Mouse (Mus musculus) spleen, embryonic (tissue): ENCODE results near the gene Tescl.

ENCODE experiments used
- CTCF ChIA-PET: fragments of 350-600 bp; sonication (Branson Sonifier 250); formaldehyde crosslinking; loops from one replicate; lab custom pipeline; 2022; lab: Charles Lee

Gene Tescl

DNA sequence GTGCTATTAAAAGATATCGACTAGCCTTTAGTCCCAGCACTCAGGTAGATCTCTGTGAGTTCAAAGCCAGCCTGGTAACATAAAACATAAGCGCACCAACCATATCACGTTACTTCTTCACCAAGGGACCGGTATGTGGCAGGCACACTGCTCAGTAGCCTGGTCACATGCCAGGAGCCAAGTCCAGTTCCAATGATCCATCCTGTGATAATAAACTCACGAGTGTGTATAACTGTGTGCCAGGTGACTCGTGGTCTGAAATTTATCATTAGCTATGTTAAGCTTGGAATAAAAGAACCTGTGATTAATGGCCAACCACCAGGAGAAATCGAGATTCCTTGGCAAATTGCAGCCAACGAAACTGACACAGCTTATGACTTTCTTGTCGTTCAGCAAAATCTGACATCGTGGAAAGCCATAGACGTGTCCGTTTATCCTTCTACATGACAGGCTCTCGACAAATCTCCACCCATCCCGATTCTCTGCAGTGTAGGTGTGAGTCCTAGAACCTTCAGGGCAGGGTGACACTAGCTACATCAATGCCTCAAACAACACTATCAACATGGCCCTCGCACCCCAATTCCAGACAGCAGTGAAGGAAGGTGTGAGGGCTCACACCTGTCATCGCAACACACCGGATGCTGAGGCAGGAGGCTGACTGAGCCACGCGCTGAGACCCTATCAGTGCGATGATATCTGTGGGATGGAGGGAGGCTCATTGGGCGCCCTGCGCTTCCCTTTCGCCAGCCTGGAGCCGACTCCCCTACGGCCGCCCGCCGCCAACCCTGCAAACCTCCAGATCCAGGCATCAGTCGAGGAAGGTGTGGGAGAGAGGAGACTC lies 17.8 kb downstream of the Tescl start:
- CTCF ChIA-PET = interaction anchor here (1.0 kb wide), 1 partner anchor 48 kb away, joined by 4 read pairs; no protein-coding TSS in a partner anchor

DNA sequence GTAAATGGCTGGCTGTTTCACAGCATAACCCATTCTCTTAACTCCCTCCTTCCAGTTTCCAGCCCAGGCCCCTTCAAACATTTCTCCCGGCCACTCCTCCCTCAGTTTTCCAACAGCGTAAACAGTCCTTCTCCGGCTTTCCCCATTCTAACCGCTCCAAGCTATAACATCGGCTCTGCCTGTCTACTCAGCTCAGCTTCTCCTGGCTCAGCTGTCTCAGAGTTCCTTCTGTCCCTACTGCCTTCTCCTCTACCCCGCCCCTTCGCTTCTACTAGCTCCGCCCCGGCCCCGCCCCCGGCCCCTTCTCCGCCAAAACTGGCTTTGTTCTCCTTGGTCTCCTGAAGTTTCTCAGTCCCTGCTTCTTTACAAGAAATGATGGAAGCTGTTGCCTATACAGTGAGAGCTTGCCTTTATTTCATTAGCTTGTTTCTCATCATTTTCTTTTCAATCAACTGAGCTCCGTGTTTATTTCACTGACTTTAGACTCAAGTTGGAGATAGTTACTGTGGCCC lies 32.9 kb downstream of the Tescl start, which contains the start of gene Zfp61:
Gene Zfp61 (minus strand): TSS at position 462 of the 512 bp plus-strand sequence.
- CTCF ChIA-PET = no interaction called here

DNA sequence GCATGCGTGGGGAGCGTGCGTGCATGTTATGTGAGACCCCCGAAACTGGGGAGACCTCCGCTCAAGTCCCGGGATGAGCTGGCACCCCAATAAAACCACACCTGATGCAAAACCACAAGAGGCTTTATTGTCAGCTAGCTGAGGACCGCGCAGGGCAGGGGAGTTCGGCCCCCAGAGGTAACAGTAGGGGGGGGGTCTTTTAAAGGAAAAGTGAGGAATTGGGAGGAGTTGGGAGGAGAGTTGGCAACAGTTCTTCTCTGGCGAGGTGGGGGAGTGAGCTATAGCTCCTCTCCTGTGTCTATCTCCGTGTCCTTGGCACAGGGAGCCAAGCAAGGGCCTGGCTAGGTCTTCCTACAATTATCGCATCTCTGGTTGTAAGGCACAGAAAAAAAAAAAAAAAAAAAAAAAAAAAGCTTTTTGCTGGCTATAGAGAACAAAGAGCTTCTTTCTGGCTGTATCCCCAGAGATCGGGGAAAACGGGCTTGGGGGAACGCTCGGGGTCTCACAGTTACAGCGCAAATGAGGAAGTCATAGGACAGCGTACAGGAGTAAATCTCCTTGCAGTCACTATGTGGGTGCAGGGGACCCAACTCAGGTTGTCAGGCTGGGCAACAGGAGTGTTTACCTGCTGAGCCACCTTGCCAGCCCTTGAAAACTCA lies 33.8 kb downstream of the Tescl start:
- CTCF ChIA-PET = interaction anchor here (0.5 to 0.6 kb wide), 2 partner anchors 20 to 70 kb away, joined by 5 to 14 read pairs; partner anchors contain the start of gene Kcnn4

DNA sequence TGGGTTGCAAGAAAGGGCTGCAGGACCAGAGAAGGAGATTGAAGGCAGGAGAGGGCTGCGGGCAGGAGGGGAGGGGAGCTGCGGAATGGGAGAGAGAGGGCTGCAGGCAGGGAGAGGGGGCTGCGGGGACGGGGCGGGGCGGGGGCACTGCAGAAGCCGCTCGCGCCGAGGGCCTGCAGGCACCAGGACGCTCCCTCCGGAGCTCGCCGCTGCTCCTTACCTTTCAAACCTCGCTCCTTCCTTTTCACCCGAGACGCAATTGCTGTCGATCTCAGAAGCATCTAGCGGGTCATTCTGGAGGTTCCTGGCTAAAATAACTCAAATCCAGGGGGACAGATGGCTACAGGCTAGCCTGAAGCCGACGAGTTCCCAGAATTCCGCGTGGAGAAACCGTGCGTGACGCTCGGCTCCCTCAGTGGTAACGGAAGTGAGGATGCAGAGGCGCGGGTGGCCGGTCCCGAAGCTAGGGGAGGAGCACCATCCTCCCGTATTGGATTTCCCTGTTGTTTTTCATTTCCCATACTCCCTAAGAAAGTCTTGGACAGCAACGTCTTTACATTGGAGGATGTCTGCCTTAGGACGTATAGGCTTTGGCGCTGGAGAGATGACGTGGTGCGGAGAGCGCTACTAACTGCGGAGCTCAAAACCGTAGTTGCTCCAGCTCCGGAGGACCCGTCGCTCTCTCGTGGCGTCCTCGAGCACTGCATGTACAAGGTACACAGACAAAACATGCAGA lies 34.6 kb downstream of the Tescl start:
- CTCF ChIA-PET = no interaction called here

DNA sequence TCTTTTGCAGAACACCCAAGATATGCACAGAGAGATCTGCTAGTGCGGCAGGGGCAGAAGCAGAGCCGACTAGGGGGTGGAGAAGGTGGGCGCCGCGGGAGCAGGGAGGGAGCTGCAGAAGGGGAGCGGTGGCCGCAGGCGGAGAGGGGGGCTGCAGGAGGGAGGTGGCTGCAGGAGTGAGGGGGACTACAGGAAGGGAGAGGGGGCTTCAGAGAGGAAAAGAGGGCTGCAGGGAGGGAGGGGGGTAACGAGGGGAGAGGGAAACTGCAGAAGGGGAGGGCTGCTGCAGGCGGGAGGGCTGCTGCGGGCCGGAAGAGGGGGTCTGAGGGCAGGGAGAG lies 35.1 kb downstream of the Tescl start:
- CTCF ChIA-PET = no interaction called here

DNA sequence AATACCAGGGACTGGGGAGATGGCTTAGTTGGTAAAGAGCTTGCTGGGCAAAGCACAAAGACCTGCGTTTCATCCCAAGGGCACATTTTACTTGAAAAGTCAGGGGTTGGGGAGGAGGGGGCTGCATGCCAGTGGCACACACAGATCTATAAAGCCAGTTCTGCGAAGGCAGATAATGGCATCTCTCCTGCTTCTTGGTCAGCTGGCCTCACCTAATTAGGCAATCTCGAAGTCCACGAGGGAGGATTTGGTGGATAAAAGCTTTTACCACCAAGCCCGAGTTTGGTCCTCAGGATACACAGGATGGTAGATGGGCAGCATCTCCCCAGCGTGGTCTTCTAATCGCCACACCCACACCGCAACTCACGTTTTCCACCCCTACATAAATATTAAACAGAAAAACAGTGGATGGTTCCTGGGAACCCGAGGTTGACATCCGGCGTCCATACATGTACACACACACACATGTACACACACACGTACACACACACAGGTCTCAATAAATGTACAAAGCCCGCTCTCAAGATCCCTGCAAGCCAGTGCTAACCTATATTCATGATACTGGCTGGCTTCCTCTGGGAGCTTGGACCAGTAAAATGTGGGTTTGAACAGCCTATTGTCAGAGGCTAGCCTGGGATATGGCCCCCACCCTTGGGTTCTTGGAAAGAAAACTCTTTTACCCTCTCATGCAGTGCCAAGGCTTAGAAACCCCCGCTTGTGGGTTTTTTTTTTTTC lies 36.2 kb downstream of the Tescl start:
- CTCF ChIA-PET = interaction anchor here (0.7 kb wide), 1 partner anchor 39 kb away, joined by 4 read pairs; no protein-coding TSS in a partner anchor

DNA sequence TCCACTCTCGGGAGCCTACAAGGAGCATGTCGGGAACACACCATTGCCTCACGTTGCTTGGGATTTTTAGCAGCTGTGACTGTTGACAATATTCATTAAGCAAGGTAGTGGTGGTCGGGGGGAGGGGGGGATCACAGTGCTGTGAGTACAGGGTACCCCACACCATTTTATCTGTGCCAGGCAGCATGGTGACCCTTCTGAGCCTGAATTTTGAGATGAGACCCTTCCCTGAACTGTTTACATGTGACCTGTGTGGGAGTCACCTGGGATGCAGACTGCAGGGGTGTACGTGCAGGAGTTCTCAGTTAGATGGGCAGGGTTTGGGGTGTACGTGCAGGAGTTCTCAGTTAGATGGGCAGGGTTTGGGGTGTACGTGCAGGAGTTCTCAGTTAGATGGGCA lies 37.4 kb downstream of the Tescl start:
- CTCF ChIA-PET = interaction anchor here (0.6 kb wide), 1 partner anchor 1599 kb away, joined by 5 read pairs; no protein-coding TSS in a partner anchor

DNA sequence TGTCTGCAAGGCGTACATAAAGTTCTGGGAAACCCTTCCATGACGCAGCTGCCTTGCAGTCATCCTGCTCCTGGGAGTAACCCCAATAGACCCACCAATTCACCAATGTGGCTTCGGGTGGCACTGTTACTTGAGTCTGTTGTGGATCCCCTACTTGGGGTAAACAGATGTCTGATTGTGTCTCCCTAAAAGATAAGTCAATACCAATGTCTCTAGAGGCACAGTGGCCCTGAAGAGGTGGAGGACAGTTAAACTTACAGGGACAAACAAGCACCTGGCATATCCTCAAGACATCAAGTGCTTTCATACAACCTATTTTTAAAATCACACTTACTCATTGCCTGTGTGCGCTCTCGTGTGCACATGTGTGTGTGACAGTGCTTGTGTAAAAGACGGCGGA lies 38.4 kb downstream of the Tescl start:
- CTCF ChIA-PET = no interaction called here

DNA sequence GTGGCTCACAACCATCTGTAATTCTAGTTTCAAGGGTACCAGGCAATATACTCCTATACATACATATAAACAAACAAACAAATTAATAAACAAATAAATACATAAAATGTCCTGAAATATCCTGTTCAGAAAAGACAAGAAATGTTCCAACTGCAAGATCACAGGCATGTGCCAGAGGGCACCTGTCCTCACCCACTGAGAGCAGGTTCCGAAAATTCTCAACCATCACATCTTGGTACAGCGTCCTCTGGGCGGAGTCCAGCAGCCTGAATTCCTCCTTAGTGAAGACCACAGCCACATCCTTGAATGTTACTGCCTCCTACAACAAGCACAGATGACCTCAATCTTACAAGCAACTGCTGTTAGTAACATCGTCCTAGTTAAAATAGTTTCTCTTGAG lies 39.0 kb downstream of the Tescl start:
- CTCF ChIA-PET = no interaction called here

DNA sequence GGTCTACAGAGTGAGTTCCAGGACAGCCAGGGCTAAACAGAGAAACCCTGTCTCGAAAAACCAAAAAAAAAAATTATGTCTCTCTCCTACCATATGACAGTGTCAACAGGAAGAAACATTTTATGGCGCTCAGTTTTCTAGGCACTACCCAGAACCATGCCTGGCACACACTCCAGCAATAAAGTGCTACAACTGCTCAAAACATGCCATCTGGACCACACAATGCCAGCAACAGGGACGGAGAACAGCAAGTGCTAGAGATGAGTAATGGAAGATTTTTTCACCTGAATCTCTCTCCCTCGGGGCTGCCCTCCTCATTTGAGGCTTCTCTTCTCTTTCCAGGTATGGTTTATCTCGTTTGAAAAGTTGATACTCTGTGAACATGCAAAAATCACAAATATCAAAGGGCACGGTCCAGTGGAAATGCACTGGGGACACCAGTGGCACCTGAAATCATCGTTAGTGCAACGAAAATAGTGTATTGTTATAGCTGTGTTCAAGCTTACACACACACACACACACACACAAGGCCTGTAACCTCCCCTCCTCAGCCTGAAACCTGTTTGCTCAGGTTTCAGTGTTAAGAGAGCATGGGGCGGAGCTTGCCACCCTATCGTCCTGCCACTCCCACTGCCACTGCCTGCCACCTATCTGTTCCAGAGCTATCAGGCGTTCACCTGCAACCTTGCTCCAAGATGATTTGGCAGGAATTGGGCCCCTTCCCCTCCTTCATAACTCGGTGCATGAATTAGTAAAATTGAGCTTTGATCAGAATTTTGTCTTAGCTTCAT lies 40.5 kb downstream of the Tescl start:
- CTCF ChIA-PET = no interaction called here

DNA sequence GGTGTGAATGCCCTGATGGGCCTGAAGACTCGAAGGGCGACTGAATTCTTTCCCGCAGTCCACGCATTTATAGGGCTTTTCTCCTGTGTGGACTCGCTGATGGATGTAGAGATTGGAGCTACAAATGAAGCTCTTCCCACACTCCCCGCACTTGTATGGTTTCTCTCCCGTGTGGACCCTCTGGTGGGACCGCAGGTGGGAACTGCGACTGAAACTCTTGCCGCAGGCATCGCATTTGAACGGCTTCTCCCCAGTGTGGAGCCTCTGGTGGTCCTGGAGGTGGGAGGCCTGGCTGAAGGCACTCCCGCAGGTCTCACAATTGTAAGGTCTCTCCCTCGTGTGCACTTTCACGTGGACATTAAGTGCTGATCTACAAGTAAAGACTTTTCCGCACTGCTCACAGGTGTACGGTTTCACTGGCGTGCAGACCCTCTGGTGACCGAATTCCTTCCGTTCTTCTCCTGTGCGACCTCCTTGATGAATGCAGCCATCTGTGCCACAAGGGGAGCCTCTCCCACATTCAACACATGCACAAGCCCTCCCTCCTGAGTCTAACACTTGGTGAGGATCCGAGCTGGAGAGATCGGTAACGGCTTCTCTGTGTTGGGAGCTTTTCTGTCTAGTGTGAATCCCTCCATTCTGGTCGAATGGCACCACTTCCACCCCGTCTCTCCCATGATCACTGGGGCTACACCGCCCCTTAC lies 42.2 kb downstream of the Tescl start:
- CTCF ChIA-PET = interaction anchor here (0.7 kb wide), 1 partner anchor 247 kb away, joined by 5 read pairs; no protein-coding TSS in a partner anchor

DNA sequence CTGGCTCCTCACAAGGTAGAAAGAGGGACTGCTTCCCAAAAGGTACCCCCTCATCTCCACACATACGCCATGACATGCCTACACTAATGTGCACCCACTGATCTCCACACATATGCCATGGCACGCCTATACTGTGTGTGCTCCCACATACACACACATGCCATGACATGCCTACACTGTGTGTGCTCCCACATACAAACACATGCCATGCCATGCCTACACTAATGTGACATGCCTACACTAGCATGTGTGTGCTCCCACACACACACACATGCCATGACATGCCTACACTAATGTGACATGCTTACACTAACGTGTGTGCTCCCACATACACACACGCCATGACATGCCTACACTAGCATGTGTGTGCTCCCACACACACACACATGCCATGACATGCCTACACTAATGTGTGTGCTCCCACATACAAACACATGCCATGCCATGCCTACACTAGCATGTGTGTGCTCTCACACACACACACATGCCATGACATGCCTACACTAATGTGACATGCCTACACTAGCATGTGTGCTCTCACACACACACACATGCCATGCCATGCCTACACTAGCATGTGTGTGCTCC lies 43.5 kb downstream of the Tescl start:
- CTCF ChIA-PET = no interaction called here

DNA sequence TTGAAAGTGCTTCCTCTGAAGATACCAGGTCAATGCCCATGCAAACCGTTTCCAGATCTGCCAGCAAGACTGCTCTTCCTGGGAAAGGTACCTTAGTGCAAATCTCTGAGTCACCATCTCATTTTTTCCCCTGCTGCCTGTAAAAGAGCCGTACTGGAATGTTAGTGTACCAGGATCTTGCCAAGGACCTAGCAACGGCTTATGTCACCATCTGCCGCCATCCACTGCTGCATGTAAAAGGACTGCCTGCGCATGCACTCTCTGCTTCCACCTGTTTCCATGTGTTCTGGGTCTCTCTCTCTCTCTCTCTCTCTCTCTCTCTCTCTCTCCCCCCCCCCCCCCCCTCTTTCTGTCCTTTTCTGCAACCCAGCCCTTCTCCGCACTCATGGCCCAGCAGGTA lies 45.2 kb downstream of the Tescl start:
- CTCF ChIA-PET = no interaction called here

DNA sequence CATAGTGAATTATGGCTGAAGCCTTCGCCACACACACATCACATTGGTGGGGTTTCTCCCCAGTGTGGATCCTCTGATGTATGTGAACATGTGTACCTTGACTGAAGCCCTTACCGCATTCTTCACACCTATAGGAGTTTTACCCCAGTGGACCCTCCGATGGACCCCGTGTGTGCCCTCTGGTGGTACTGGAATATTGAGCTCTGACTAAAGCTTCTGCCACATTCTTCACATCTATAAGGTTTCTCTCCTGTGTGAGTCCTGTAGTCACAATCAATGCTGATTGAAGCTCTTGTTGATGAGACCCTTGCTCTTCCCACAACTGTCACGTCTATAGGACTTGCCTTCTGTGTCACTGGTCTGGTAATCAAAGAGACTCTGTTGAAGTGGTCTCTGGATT lies 46.1 kb downstream of the Tescl start:
- CTCF ChIA-PET = no interaction called here

DNA sequence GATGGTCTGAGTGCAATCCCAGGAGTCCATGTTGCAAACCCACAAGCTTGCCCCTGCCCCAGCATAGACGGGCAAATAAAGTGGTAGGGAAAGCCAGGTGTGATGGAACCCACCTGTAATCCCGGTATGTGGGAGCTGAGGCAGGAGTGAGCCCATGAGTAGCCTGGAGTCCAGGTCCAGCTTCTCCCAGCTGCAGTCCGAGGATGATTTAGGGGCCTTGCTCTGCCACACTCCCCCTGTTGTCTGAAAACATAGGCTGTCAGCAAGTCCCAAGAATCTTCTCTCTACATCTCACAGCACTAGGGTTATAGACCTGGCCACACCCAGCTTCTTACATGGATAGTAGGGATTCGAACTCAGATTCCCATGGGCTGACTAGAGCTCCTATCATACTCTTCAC lies 46.8 kb downstream of the Tescl start:
- CTCF ChIA-PET = no interaction called here

DNA sequence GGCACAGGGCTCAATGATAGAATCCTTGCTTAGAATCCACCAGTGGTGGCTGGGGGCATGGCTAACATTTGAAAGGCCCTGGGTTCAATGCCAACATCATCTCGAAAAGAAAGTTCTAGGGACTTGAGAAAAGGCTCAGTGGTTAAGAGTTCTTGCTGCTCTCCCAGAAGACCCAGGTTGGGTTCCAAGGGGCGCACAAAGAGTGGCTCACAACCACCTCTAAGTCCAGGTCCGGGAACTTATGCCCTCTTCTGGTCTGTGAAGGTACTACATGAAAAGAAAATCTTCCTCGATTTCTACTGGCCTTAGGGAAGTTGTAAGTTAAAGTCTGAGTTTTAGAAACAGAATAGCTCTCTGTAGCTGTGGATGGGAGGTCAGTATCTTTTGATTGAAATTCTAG lies 47.6 kb downstream of the Tescl start:
- CTCF ChIA-PET = no interaction called here
